Mouse (Mus musculus) gastrocnemius, adult 18-20 months (tissue): ENCODE measurements at regions not wholly inside any gene's neighbourhood (a gene's known extent, or its start where the extent isn't known, plus 50 kb on each side); places are given as distances from the start of the nearest gene placed in this dataset.

Experiments
- DNase-seq: peaks from one replicate; pipeline ENCODE4 v3.0.0; 2021; ENCODE audit warnings: low spot score

- no peak for DNase-seq
Measured at GRCm38 (mm10) chr16:93019800-93020555, 194.0 kb upstream of the Runx1 start.

- DNase-seq: no peak
Measured at GRCm38 (mm10) chr16:93018766-93019165, 192.8 kb upstream of the Runx1 start.

DNA sequence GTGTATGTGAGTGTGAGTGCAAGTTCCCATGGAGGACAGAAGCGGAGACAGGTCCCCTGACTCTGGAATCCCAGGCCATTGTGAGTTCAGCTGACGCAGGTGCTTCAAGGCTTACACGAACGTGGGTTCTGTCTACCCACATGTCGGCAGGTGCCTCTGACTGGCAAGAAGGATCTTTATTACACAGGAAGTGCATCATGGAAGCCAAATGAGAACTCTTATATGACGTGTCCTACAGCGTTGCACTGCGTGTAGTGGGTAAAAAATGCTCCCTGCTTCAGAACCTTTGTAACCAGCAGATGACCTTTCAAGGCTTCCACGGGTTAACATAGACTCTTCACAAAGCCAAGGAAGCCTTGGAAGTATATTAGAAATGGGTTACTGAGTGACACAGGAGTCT lies 191.1 kb upstream of the Runx1 start:
- no peak for DNase-seq

GRCm38 (mm10) chr16:93015636-93016035 lies 189.7 kb upstream of the Runx1 start:
- no peak for DNase-seq

- no peak for DNase-seq
Measured at GRCm38 (mm10) chr16:93014991-93015390, 189.0 kb upstream of the Runx1 start.

GRCm38 (mm10) chr16:93013881-93014280 lies 187.9 kb upstream of the Runx1 start:
- no peak for DNase-seq

- no peak for DNase-seq
Measured at GRCm38 (mm10) chr16:93013256-93013655, 187.3 kb upstream of the Runx1 start.

- no peak for DNase-seq
Measured at GRCm38 (mm10) chr16:93011474-93011873, 185.5 kb upstream of the Runx1 start.

DNA sequence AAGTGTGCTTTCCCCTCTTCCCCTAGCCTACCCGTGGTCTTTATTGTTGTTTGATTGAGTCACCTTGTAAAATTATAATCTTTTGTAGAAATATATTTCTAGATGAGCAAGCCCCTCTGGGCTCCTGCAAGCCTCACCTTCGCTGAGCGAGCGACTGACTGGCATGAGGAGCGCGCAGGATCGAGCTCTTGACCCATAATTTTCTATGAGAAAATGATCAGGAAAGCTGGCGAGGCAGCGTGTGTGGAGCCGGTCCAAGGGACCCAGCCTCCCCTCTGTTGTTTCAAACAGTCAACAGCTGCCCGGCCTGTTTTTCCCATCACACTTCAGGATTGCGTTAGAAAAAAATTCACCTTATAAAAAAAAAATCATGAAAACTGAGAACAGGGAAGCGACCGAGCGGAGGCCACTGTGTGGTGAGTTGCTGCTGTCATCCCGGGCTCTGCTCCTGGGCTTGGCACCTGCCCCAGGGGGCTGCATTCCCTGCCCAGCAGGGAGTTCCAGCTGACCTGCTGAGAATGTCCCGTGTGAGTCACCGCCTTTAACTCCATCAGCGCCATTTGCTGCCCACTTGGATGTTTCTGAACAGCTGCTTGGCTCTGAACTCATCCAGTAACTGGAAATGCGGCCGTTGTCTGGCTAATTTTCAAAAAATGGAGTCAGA lies 180.5 kb upstream of the Runx1 start:
- peak; percentile 58 for DNase-seq

DNA sequence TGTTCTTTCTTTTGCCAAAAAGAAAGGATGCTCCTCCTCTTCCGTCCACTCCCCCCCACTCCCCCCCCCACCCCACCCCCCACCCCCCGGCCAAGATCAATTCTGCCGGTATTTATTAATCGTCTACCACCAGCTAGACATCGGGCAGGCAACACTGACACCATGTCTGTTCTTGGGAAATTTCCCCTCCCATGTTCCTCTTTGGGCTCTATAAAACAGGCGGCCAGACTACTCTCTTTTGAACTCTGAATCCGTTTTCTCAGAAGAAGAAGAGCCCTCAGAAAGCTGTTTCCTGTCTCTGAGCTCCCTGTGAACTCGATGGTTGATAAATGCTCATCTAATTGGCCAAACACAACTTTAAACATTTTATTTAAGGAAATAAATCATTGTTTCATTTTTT lies 179.5 kb upstream of the Runx1 start:
- DNase-seq: no peak

DNA sequence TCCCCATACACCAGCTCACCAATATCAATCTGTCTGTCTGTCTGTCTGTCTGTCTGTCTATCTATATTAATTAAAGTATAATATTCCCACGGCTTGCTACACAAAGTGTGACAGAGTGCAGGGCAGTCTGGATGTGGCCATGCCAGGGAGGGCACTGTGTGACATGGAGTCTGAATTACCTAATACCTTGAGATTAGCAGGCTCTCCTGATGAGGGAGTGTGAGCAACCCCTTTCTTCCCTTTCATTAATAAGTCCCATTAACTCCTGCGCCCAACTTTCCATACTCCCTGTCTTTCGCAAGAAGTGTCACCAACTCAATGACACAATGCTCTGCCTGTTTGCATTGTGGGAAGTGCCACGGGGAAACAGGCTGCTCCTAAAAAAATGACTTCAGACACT lies 177.9 kb upstream of the Runx1 start:
- DNase-seq: no peak

DNA sequence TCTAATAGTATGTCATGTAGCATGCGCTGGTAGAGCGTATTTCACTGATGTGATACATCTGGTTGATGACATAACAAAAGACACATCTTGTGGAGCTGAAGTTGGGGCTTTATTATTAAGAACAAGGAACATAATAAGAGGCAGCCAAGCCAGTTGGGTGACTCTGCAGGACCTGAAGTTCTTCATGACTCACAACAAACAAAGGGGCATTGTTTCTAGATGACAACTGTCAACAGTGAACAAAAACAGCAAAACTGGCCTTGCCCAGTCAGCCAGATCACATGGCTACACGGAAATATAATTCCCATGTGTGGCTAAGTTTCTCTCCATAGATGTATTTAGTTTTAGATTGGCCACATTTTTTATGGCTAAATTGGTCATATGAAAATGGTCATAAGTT lies 172.7 kb upstream of the Runx1 start:
- DNase-seq: no peak

DNA sequence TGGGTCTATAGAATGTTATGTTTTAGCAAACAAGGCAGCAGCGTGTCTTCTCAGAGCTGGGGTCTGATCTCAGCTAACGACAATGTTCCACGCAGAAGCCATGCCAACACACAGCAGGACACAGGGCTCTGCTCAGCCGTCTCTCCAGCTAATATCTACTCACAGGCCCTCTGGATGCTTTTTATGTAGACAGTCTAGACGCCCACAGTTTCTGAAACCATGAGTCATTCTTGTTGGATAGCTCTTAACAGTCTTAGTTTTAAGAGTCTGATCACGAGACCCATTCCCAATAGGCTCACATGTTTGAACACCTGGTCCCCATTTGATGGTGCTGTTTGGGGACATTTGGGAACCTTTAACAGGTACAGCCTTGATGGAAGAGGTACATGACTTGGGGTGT lies 171.7 kb upstream of the Runx1 start:
- peak; percentile 11 for DNase-seq

DNA sequence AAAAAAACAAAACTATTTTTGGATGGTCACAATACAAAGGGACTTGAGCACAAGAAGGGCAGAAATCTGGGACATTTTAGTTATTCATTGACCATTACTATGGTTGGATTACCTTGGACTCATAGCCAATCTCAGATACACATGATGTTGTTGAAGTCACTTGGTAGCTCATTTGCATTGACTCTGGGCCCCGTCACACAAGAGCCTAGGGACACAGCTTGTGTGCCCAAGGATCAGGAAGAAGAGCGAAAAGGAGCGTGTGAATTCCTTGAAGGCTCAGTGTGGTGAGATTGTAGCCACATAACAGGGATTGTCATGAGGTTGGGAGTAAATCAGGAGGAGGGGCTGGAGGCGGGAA lies 170.0 kb upstream of the Runx1 start:
- no peak for DNase-seq

- DNase-seq: no peak
Measured at GRCm38 (mm10) chr16:92995132-92995992, 169.4 kb upstream of the Runx1 start.

DNA sequence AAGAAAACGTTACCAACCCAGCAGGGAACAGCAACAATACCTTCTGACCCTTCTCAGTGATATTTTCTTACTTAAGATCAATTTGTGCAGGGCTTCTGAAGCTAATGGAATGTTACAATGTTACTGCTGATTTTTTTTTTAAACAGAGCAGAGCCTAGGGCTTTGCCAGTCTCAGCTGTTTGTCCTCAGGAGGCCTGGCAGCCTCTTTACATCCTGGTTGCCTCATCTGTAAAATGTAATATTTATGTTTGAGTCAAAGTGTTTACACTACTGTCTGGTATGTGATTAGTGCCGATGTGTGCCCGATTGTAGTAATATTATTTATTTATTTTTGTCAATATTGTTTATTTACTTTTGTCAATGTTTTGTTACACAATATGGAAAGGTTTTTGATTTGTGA lies 166.9 kb upstream of the Runx1 start:
- DNase-seq: no peak

- DNase-seq: no peak
Measured at GRCm38 (mm10) chr16:92991405-92991804, 165.5 kb upstream of the Runx1 start.

DNA sequence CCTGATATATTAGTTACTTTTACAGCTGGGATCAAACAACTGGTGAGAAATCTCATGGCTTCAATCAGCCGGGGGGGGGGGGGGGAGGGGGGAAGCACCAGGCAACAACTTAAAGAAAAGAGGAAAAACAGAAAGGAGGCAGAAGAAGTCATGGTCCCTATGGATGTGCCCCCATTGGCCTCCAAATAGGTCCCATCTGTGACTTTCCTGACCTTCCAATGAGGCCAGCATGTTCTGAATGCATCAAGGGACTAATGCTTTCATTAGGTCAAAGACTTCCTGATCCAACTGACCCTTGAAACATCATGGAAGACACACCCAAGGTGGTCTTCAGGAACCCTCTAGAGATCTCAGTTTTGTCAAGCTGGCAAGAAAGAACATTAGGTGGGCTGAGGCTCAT lies 162.5 kb upstream of the Runx1 start:
- no peak for DNase-seq

DNA sequence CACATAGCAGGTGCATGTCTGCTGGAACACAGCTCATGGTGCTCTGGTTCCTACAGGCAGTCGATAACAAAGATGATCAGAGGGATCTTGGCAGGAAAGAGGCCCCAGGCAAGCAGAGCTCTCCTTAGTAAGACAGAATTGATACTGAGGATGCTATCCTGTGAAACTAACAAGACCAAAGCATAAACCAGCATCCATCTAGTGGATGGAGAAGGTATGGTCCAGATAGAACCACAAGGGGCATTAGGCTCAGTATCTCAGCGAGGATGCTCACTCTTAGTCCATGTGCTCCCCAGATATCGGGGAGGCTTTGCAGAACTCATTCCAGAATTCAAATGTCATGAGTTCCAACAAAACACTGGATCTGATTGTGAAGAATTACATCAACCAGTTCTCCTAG lies 162.1 kb upstream of the Runx1 start:
- no peak for DNase-seq

GRCm38 (mm10) chr16:92985768-92986167 lies 159.8 kb upstream of the Runx1 start:
- no peak for DNase-seq

DNA sequence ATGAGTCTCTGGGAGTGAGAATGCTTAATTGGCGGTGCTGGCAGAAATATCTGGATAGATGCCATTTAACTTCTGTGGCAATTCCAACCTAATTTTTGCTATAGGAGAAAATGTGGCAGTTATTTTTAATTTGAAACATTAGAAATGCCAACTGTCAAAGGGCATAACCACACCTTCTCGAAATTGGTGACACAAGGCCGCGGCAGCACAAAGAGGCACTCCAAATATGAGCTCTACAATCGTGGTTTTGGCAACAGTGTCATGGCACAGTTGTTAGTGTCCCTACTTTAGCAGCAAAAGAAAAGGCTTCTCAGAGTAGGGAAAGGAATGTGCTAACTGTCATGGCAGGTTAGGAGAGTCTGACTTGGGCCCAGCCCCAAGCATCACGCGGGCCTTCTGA lies 157.0 kb upstream of the Runx1 start:
- DNase-seq: no peak

GRCm38 (mm10) chr16:92979620-92980330 lies 153.8 kb upstream of the Runx1 start:
- no peak for DNase-seq
